In genomic region chr4:44781494-44781893, GRCm38 (mm10) we compare ENCODE assay signal across 15 mouse cellular contexts.
"Had no signal": no experiment of that assay in that cellular context is flagged by ENCODE, and none has a peak within 500 bp of the region (broad histone marks: within the 10 kb centered on the region; RNA-seq: fewer than 3 reads in every experiment).

No protein-coding gene starts in this region.

- DNase-seq: retina, postnatal 1 day; right cerebral cortex, adult 18-20 months; right cerebral cortex, postnatal 14 days; right cerebral cortex, postnatal 25 days; right cerebral cortex, postnatal 4 days; spleen, adult 18-20 months; thymus, adult 18-20 months; thymus, adult 2 months; thymus, postnatal 14 days; thymus, postnatal 25 days; thymus, postnatal 36 days; thymus, postnatal 4 days had no signal

- H3K4me1 ChIP-seq: neural tube, embryonic 15.5 days; stomach, embryonic 15.5 days had no signal

- H3K4me3 ChIP-seq: neural tube, embryonic 13.5 days; neural tube, embryonic 15.5 days; stomach, embryonic 15.5 days had no signal

- H3K9me3 ChIP-seq: neural tube, embryonic 13.5 days; neural tube, embryonic 15.5 days; stomach, embryonic 15.5 days had no signal

- H3K36me3 ChIP-seq: neural tube, embryonic 13.5 days; neural tube, embryonic 15.5 days; stomach, embryonic 15.5 days had no signal

- H3K9ac ChIP-seq: neural tube, embryonic 13.5 days; neural tube, embryonic 15.5 days; stomach, embryonic 15.5 days had no signal

- H3K27ac ChIP-seq: neural tube, embryonic 13.5 days; neural tube, embryonic 15.5 days; stomach, embryonic 15.5 days had no signal

- H3K27me3 ChIP-seq: neural tube, embryonic 13.5 days; neural tube, embryonic 15.5 days; stomach, embryonic 15.5 days had no signal

- H3K4me2 ChIP-seq: neural tube, embryonic 13.5 days; neural tube, embryonic 15.5 days; stomach, embryonic 15.5 days had no signal
